Mouse (Mus musculus) limb, embryonic 11.5 days (tissue): ENCODE measurements around the gene Tmem108. TPM values are rescaled to one million over a fixed set of nuclear protein-coding genes. Genes with fewer than 3 reads are reported as not detected.

ENCODE experiments used
- ATAC-seq: fragments of 200-750 bp; cut with Nextera tagmentation; 2 replicates; pipeline ENCODE4 v1.8.0; 2017; ENCODE audit warnings: low read depth; ENCODE audit not compliant: insufficient number of reproducible peaks, low FRiP score, low TSS enrichment
- DNase-seq: peaks from one replicate; pipeline ENCODE4 v3.0.0-alpha.2; 2015; ENCODE audit warnings: low spot score
- H3K27ac ChIP-seq: fragments of 300-500 bp; sonication (generic); replicated peaks from 2 replicates; pipeline ENCODE4 v1.5.1; 2014; ENCODE audit warnings: low read depth, mild to moderate bottlenecking, low read length
- H3K27me3 ChIP-seq: fragments of 300-500 bp; sonication (generic); 2 replicates; pipeline ENCODE4 v1.6.1; 2014; ENCODE audit warnings: mild to moderate bottlenecking, low read length, mixed read lengths; ENCODE audit not compliant: control insufficient read depth, insufficient read depth
- H3K36me3 ChIP-seq: fragments of 300-500 bp; sonication (generic); 2 replicates; pipeline ENCODE4 v1.6.1; 2014; ENCODE audit warnings: mild to moderate bottlenecking, low read length, moderate library complexity, mixed read lengths; ENCODE audit not compliant: control insufficient read depth, insufficient read depth
- H3K4me1 ChIP-seq: fragments of 300-500 bp; sonication (generic); 2 replicates; pipeline ENCODE4 v1.6.1; 2014; ENCODE audit warnings: low read length, mixed read lengths; ENCODE audit not compliant: control insufficient read depth, insufficient read depth
- H3K4me2 ChIP-seq: fragments of 300-500 bp; sonication (generic); 2 replicates; pipeline ENCODE4 v1.6.1; 2014; ENCODE audit warnings: low read depth, mild to moderate bottlenecking, moderate library complexity; ENCODE audit not compliant: severe bottlenecking
- H3K4me3 ChIP-seq: fragments of 300-500 bp; sonication (generic); 2 replicates; pipeline ENCODE4 v1.5.1; 2014; ENCODE audit warnings: low read depth, low read length
- H3K9ac ChIP-seq: fragments of 300-500 bp; sonication (generic); 2 replicates; pipeline ENCODE4 v1.6.1; 2014; ENCODE audit warnings: mild to moderate bottlenecking, low read length
- H3K9me3 ChIP-seq: fragments of 300-500 bp; sonication (generic); 2 replicates; pipeline ENCODE4 v1.6.1; 2016; ENCODE audit warnings: low read length; ENCODE audit not compliant: control insufficient read depth
- WGBS: fragments of 180-500 bp; shearing (Covaris S2); extraction: QIAGEN DNeasy Blood & Tissue Kit; methylation state at CpG from one replicate; pipeline ENCODE4 v1.1.7; 2014; 5-methylcytosine and 5-hydroxymethylcytosine counted together
- polyA plus RNA-seq: library from polyadenylated mRNA; unstranded; fragments of >200 nt; fragmentation: Nextera tagmentation; extraction: Ambion mirVana; gene quantifications from 2 replicates; pipeline ENCODE4 v1.2.1, GENCODE M21; 2014

Gene Tmem108
- polyA plus RNA-seq, 1 experiment from 2014 or later: 11.9 TPM

DNA sequence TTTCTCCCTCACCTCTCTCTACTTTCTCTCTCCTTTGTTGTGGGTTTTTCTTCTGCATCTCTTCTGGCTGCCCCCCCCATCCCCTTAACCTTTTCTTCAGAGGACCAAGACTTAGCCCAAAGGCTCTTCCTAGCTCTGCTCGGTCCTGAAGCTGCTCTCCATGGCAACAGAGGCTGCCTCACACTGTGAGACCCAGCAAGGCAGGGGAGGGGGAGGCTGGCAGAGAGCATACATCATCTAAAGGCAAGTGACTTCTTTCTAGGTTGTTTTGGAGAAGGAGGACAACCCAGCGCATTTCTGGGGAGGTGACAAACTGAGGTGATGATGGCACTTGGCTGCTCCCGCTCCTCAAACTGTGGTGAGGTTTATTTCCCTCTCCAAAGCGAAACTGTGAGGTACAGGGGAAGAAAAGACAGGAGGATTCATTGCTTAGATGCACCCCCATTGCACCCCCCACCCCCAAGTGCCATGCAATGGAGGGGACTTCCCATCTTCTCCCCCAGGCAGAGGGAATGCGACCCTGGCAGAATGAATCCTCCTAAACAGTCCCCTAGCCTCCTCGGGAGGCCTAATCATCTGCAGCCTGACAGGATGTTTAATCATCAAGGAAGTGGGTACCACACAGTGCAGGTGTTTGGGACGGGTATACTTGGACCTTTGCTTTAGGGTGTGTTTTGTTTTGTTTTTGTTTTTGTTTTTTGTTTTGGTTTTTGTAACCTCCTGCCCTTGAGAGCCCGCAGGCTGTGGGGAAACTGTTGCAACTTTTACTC lies 223.4 kb downstream of the Tmem108 start:
- Histone ChIP-seq H3K9ac (no peak overlapping the region), H3K4me3 (no peak overlapping the region), H3K9me3 (no peaks in the 10 kb centered on the region), H3K4me1 (no peaks in the 10 kb centered on the region), H3K36me3 (no peaks in the 10 kb centered on the region), H3K4me2 (no peak overlapping the region), H3K27ac (no peak overlapping the region), H3K27me3 (no peaks in the 10 kb centered on the region)
- WGBS: 34% methylated on average over 8 of the region's 8 CpGs
- DNase-seq: no peak
- ATAC-seq: no peak

DNA sequence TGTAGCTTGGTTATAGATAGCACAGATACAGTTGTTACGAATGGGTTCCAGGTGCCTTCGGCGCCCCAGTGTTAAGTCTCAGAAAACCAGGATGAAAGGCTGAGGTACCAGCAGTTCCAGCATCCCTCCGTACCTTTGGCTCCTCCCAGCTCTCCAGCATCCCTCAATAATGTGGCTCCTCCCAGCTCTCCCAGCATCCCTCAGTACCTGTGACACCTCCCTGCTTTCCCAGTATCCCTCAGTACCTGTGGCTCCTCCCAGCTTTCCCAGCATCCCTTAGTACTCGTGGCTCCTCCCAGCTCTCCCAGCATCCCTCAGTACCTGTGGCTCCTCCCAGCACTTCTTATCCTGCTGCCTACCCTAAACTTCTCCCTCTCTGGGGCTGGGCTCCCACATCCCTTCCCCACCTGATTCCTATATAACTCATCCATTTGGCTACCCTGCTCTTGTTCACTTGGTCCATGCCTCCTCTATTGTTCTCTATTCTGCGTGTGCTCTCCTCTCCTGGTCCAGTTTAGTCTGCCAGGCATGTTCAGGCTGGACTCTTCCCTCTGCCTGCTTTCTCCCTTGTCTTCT lies 225.5 kb downstream of the Tmem108 start:
- Histone ChIP-seq H3K4me3 (no peak overlapping the region), H3K4me1 (no peaks in the 10 kb centered on the region), H3K9ac (no peak overlapping the region), H3K36me3 (no peaks in the 10 kb centered on the region), H3K27ac (no peak overlapping the region), H3K4me2 (no peak overlapping the region), H3K9me3 (no peaks in the 10 kb centered on the region), H3K27me3 (no peaks in the 10 kb centered on the region)
- no peak for ATAC-seq
- DNase-seq: no peak
- WGBS: 85% methylated on average over 6 of the region's 6 CpGs

DNA sequence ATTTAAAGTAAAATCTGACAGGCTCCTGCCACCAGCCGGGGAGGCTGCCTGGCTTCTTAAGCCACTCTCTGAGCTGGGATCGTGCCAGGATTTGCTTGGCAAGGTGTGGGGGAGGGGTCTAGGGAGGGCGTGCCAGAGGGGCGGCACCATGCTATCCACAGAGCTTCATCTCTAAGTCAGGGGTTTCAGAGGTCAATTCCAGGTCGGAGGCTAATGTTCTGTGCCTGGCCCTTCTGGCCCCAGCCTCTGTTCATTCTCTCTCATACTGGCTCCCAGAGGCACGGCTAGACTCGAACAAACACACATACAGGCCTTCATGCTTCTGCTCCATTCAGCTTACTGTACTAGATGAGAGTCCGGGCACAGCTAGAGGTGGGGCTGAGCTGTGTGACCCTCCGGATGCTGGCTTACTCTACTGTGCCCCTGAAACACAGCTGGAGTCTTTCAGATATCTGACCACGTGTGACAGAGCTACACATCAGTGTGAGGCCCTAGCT lies 236.5 kb downstream of the Tmem108 start:
- no peak overlapping the region for H3K4me2 ChIP-seq
- DNase-seq (peak; percentile 36), ATAC-seq (no peak)
- 21% methylated on average over 10 of the region's 10 CpGs for WGBS
- no peaks in the 10 kb centered on the region for H3K27me3 ChIP-seq
- no peak overlapping the region for H3K4me3 ChIP-seq
- H3K36me3 ChIP-seq: no peaks in the 10 kb centered on the region
- no peaks in the 10 kb centered on the region for H3K9me3 ChIP-seq
- H3K4me1 ChIP-seq: peaks cover 18% of the 10 kb centered on the region
- H3K27ac ChIP-seq: no peak overlapping the region
- H3K9ac ChIP-seq: no peak overlapping the region

DNA sequence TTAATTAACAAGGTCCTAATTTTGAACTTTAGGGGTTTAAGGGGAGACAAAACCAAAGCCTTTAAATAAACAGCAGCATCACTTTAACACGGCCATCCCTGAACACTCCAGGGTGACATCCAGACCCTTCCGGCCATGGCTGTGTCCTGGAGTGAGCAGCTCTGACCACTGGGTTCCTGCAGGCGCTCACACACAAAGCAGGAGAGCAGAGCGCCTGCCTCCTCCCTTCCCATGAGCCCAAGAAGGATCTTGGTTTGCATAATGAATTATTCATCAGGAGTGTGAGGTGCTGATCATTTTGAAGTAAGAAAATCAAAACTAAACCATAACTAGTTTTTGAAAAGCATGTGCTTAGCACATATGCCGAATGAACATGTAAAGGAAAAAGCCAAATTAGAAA lies 237.0 kb downstream of the Tmem108 start:
- ATAC-seq (0 out of 2 replicates have a peak, but pooled peaks have one; percentile 70), DNase-seq (peak; percentile 55)
- Histone ChIP-seq H3K9me3 (no peaks in the 10 kb centered on the region), H3K27ac (no peak overlapping the region), H3K4me1 (peaks cover 18% of the 10 kb centered on the region), H3K36me3 (no peaks in the 10 kb centered on the region), H3K9ac (no peak overlapping the region), H3K4me2 (no peak overlapping the region), H3K27me3 (no peaks in the 10 kb centered on the region), H3K4me3 (no peak overlapping the region)
- WGBS: 24% methylated on average over 5 of the region's 5 CpGs

DNA sequence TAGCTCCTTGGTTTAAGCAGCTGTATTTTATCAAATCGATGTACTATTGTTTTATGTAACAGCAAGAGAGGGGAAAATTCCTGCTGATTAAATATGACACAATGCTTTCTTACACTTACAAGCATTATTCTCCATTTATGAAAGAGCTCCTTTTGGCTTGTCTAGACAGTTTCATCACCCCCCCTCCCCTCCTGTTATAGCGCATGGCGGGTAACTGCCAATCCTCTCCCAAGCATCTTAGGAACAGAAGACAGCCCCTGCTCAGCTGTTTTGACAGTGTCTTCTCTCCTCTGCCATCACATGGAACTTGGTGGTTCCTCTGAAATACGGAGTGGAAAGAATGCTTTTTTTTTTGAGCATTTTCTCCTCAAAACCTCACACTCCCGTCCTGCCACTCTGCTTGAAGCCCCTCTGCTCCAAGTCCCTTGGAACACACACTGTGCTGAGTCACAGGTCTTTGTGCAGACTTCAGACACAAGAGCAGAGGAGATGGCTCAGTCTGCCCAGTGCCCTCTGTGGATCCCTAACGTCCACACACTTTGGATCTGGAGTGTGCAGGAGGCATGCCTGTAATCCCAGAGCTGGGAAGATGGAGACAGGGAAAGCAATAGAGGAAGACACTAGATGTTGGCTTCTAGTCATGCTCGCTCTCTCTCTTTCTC lies 237.8 kb downstream of the Tmem108 start:
- no peak overlapping the region for H3K4me3 ChIP-seq
- no peaks in the 10 kb centered on the region for H3K36me3 ChIP-seq
- no peaks in the 10 kb centered on the region; the same call in 1 of the 2 replicates for H3K9me3 ChIP-seq
- 53% methylated on average over 7 of the region's 7 CpGs for WGBS
- no peaks in the 10 kb centered on the region for H3K27me3 ChIP-seq
- DNase-seq: no peak
- peaks cover 18% of the 10 kb centered on the region for H3K4me1 ChIP-seq
- H3K4me2 ChIP-seq: no peak overlapping the region
- ATAC-seq: no peak
- no peak overlapping the region for H3K9ac ChIP-seq
- H3K27ac ChIP-seq: no peak overlapping the region

DNA sequence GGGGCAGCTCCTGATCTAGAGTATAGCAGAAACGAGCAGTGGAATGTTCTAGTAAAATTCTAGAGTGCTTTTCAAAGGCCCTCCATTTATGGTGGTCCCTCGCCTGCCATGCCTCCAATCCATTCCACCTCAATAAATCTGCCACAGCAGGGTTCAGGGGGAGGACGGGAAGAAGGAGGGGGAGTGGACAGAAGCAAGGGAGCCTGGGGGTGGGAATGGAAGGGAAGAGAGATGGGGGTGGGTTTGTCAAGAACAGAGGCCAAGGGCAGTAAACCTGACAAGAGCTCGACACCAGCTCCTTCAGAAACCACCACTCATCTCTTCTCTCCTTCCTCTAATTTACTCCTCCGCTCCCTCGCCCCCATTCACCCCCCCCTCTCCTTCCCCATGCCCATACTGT lies 238.6 kb downstream of the Tmem108 start:
- Histone ChIP-seq H3K4me2 (no peak overlapping the region), H3K36me3 (no peaks in the 10 kb centered on the region), H3K27me3 (no peaks in the 10 kb centered on the region), H3K9ac (no peak overlapping the region), H3K4me1 (peaks cover 18% of the 10 kb centered on the region), H3K27ac (no peak overlapping the region), H3K4me3 (no peak overlapping the region), H3K9me3 (no peaks in the 10 kb centered on the region; the same call in 1 of the 2 replicates)
- ATAC-seq: no peak
- DNase-seq: no peak
- WGBS: 9% methylated on average over 6 of the region's 6 CpGs

DNA sequence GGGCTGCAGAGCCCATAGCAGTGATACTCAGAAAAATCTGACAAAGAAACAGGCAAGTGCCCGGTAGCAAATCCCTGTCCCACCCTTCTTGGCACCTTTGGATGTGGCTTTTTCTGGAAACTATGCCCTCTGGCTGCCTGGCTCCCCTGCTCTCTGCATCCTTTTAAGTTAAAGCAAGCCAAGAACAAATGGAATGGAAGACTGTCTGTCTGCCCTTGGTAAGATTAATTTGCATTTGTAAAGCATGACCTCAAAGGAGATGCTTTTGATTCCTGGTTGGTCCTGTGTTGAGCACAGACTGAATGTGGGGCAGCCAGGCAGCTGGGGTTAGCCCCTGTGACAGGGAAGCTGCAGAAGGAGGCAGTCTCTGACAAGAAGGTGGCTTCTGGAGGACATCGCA lies 247.8 kb downstream of the Tmem108 start:
- Histone ChIP-seq H3K4me3 (no peak overlapping the region), H3K4me2 (no peak overlapping the region), H3K27me3 (no peaks in the 10 kb centered on the region), H3K9ac (no peak overlapping the region), H3K9me3 (no peaks in the 10 kb centered on the region; the same call in 1 of the 2 replicates), H3K27ac (no peak overlapping the region), H3K36me3 (no peaks in the 10 kb centered on the region), H3K4me1 (no peaks in the 10 kb centered on the region)
- DNase-seq (no peak), ATAC-seq (no peak)
- 59% methylated on average over 2 of the region's 2 CpGs for WGBS

DNA sequence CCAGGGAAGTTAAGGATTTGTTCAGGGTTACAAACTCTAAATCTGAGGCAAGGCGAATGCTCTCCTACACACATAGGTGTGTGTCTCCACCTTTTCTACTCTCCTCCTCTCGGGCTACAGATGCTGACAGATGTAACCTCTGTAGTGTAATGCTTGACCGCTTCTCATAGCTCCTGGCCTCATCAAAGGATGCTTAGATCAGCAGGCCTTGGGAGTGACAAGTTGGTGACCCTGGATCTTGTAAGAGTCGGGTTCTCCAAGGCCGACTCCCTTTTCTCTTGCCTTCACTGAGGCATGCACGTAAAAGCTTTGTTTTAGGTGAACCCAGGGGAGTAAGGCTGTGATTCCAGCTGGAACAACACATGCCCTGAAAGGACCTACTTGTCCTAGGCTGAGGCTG lies 249.4 kb downstream of the Tmem108 start:
- Histone ChIP-seq H3K9me3 (no peaks in the 10 kb centered on the region), H3K4me3 (no peak overlapping the region), H3K4me2 (no peak overlapping the region), H3K36me3 (no peaks in the 10 kb centered on the region), H3K27me3 (no peaks in the 10 kb centered on the region), H3K9ac (no peak overlapping the region), H3K4me1 (no peaks in the 10 kb centered on the region), H3K27ac (no peak overlapping the region)
- DNase-seq (no peak), ATAC-seq (no peak)
- WGBS: 78% methylated on average over 6 of the region's 6 CpGs
